Mouse (Mus musculus) MEL (cell line): Measurements from ENCODE around the gene Josd1. TPM values are rescaled to one million over a fixed set of nuclear protein-coding genes. Genes with fewer than 3 reads are reported as not detected.

Experiments used
- DNase-seq: peaks from one replicate; pipeline ENCODE4 v3.0.0; 2011; ENCODE audit warnings: low read depth, low spot score
- H3K27ac ChIP-seq: 2 replicates; pipeline ENCODE4 v1.5.1; 2012; ENCODE audit warnings: low read depth, mild to moderate bottlenecking, control low read depth, low read length, moderate library complexity; ENCODE audit not compliant: control insufficient read depth
- H3K27me3 ChIP-seq, 2 experiments: fragments of 150-350 bp in 1 of 2; sonication (generic) in 1 of 2; 2 replicates each; pipeline ENCODE4 v1.6.1; 2012; ENCODE audit warnings: low read length in 2 of 2, mild to moderate bottlenecking in 2 of 2, improper control_type of control experiment in 1 of 2, moderate library complexity in 1 of 2; ENCODE audit not compliant: insufficient read depth in 2 of 2, control insufficient read depth in 1 of 2
- H3K36me3 ChIP-seq, 2 experiments: 2 replicates each; pipeline ENCODE4 v1.6.1; 2012 to 2014; ENCODE audit warnings: low read length in 2 of 2, improper control_type of control experiment in 1 of 2, inconsistent platforms in 1 of 2, mild to moderate bottlenecking in 1 of 2; ENCODE audit not compliant: insufficient read depth in 2 of 2, control insufficient read depth in 1 of 2
- H3K4me1 ChIP-seq, 2 experiments: fragments of 150-350 bp in 1 of 2; sonication (generic) in 1 of 2; 2 replicates each; pipeline ENCODE4 v1.6.1; 2012; ENCODE audit warnings: low read length in 2 of 2, improper control_type of control experiment in 1 of 2, mild to moderate bottlenecking in 1 of 2; ENCODE audit not compliant: insufficient read depth in 2 of 2, control insufficient read depth in 1 of 2
- H3K4me3 ChIP-seq, 2 experiments: fragments of 150-350 bp in 1 of 2; sonication (generic) in 1 of 2; 2 replicates each; pipeline ENCODE4 v1.5.1; 2012; ENCODE audit warnings: low read depth in 2 of 2, low read length in 2 of 2, mild to moderate bottlenecking in 2 of 2, moderate library complexity in 2 of 2, control low read depth in 1 of 2, improper control_type of control experiment in 1 of 2; ENCODE audit not compliant: control insufficient read depth in 1 of 2, insufficient read depth in 1 of 2
- H3K79me2 ChIP-seq: 2 replicates; pipeline ENCODE4 v1.6.1; 2012; ENCODE audit warnings: mild to moderate bottlenecking, low read length, moderate library complexity; ENCODE audit not compliant: control insufficient read depth, poor library complexity, insufficient read depth
- H3K9ac ChIP-seq: 2 replicates; pipeline ENCODE4 v1.6.1; 2012; ENCODE audit warnings: low read depth, mild to moderate bottlenecking, control low read depth, low read length, moderate library complexity; ENCODE audit not compliant: control insufficient read depth, poor library complexity, severe bottlenecking
- H3K9me3 ChIP-seq: fragments of 150-350 bp; sonication (generic); replicated peaks from 2 replicates; pipeline ENCODE4 v1.6.1; 2012; ENCODE audit warnings: mild to moderate bottlenecking, low read length, improper control_type of control experiment, moderate library complexity; ENCODE audit not compliant: insufficient read depth
- BHLHE40 ChIP-seq: IDR thresholded peaks from 2 replicates; pipeline ENCODE4 v1.6.1; 2012; ENCODE audit warnings: low read depth, mild to moderate bottlenecking, inconsistent platforms, low read length, improper control_type of control experiment, borderline replicate concordance
- CHD1 ChIP-seq: IDR thresholded peaks from 2 replicates; pipeline ENCODE4 v1.6.1; 2012; ENCODE audit warnings: low read depth, mild to moderate bottlenecking, inconsistent platforms, low read length, improper control_type of control experiment
- CHD2 ChIP-seq: IDR thresholded peaks from 2 replicates; pipeline ENCODE4 v1.6.1; 2011; ENCODE audit warnings: low read length, improper control_type of control experiment
- E2F4 ChIP-seq: IDR thresholded peaks from 2 replicates; pipeline ENCODE4 v1.6.1; 2011; ENCODE audit warnings: low read depth, low read length, improper control_type of control experiment, borderline replicate concordance
- ETS1 ChIP-seq: IDR thresholded peaks from 2 replicates; pipeline ENCODE4 v1.6.1; 2012; ENCODE audit warnings: low read depth, mild to moderate bottlenecking, inconsistent platforms, low read length, improper control_type of control experiment, moderate library complexity
- GABPA ChIP-seq: IDR thresholded peaks from 2 replicates; pipeline ENCODE4 v1.6.1; 2012; ENCODE audit warnings: low read depth, mild to moderate bottlenecking, inconsistent platforms, low read length, improper control_type of control experiment, moderate library complexity
- JUND ChIP-seq: IDR thresholded peaks from 2 replicates; pipeline ENCODE4 v1.6.1; 2011; ENCODE audit warnings: low read depth, mild to moderate bottlenecking, improper control_type of control experiment, low read length
- MAFK ChIP-seq: IDR thresholded peaks from 2 replicates; pipeline ENCODE4 v1.6.1; 2011; ENCODE audit warnings: low read depth, mild to moderate bottlenecking, low read length, improper control_type of control experiment, borderline replicate concordance
- MAX ChIP-seq: IDR thresholded peaks from 2 replicates; pipeline ENCODE4 v1.6.1; 2011; ENCODE audit warnings: low read length, improper control_type of control experiment
- MEF2A ChIP-seq: IDR thresholded peaks from 2 replicates; pipeline ENCODE4 v1.6.1; 2014; ENCODE audit warnings: low read depth, mild to moderate bottlenecking, inconsistent platforms, low read length, improper control_type of control experiment; ENCODE audit not compliant: poor library complexity, insufficient replicate concordance, severe bottlenecking; ENCODE audit errors: extremely low read depth
- MXI1 ChIP-seq: IDR thresholded peaks from 2 replicates; pipeline ENCODE4 v1.6.1; 2011; ENCODE audit warnings: mild to moderate bottlenecking, low read depth, low read length, improper control_type of control experiment
- NELFE ChIP-seq: IDR thresholded peaks from 2 replicates; pipeline ENCODE4 v1.6.1; 2011; ENCODE audit warnings: low read depth, low read length, improper control_type of control experiment
- NRF1 ChIP-seq: IDR thresholded peaks from 2 replicates; pipeline ENCODE4 v1.6.1; 2014; ENCODE audit warnings: low read depth, mild to moderate bottlenecking, inconsistent platforms, low read length, improper control_type of control experiment, moderate library complexity; ENCODE audit not compliant: poor library complexity, insufficient read depth, severe bottlenecking
- POLR2AphosphoS2 ChIP-seq: IDR thresholded peaks from 2 replicates; pipeline ENCODE4 v1.6.1; 2011; ENCODE audit warnings: low read length, improper control_type of control experiment
- POLR2AphosphoS5 ChIP-seq: IDR thresholded peaks from 2 replicates; pipeline ENCODE4 v1.6.1; 2012; ENCODE audit warnings: low read depth, borderline replicate concordance, mild to moderate bottlenecking, inconsistent platforms, low read length, moderate library complexity, mixed read lengths
- RCOR1 ChIP-seq: IDR thresholded peaks from 2 replicates; pipeline ENCODE4 v1.6.1; 2012; ENCODE audit warnings: low read depth, mild to moderate bottlenecking, inconsistent platforms, low read length, improper control_type of control experiment
- SIN3A ChIP-seq: IDR thresholded peaks from 2 replicates; pipeline ENCODE4 v1.6.1; 2012; ENCODE audit warnings: low read length, improper control_type of control experiment, inconsistent platforms
- TBP ChIP-seq: IDR thresholded peaks from 2 replicates; pipeline ENCODE4 v1.8.0; 2011; ENCODE audit warnings: low read depth, low read length, improper control_type of control experiment
- TCF12 ChIP-seq: IDR thresholded peaks from 2 replicates; pipeline ENCODE4 v1.6.1; 2014; ENCODE audit warnings: low read depth, mild to moderate bottlenecking, inconsistent platforms, low read length, improper control_type of control experiment, moderate library complexity
- UBTF ChIP-seq: IDR thresholded peaks from 2 replicates; pipeline ENCODE4 v1.6.1; 2012; ENCODE audit warnings: low read depth, mild to moderate bottlenecking, inconsistent platforms, low read length, improper control_type of control experiment, moderate library complexity, borderline replicate concordance; ENCODE audit not compliant: insufficient read depth
- USF1 ChIP-seq: IDR thresholded peaks from 2 replicates; pipeline ENCODE4 v1.6.1; 2014; ENCODE audit warnings: low read depth, mild to moderate bottlenecking, inconsistent platforms, low read length, improper control_type of control experiment, moderate library complexity
- USF2 ChIP-seq, 2 experiments: IDR thresholded peaks; 2 replicates each; pipeline ENCODE4 v1.6.1; 2011 to 2012; ENCODE audit warnings: improper control_type of control experiment in 2 of 2, low read length in 2 of 2, borderline replicate concordance in 1 of 2, inconsistent platforms in 1 of 2, low read depth in 1 of 2, mild to moderate bottlenecking in 1 of 2; ENCODE audit not compliant: insufficient read depth in 1 of 2
- ZKSCAN1 ChIP-seq: IDR thresholded peaks from 2 replicates; pipeline ENCODE4 v1.6.1; 2012; ENCODE audit warnings: low read depth, mild to moderate bottlenecking, inconsistent platforms, low read length, improper control_type of control experiment, moderate library complexity
- ZMIZ1 ChIP-seq: IDR thresholded peaks from 2 replicates; pipeline ENCODE4 v1.6.1; 2012; ENCODE audit warnings: low read depth, mild to moderate bottlenecking, inconsistent platforms, low read length, improper control_type of control experiment, moderate library complexity
- ZNF384 ChIP-seq: IDR thresholded peaks from 2 replicates; pipeline ENCODE4 v1.6.1; 2012; ENCODE audit warnings: low read depth, mild to moderate bottlenecking, inconsistent platforms, low read length, improper control_type of control experiment
- polyA plus RNA-seq, 2 experiments: library from polyadenylated mRNA; stranded (reverse) in 1 of 2; unstranded in 1 of 2; fragments of >175 nt in 1 of 2; fragments of >200 nt in 1 of 2; gene quantifications; 2 replicates each; pipeline versions ENCODE4 v1.2.1 to v1.2.4; 2012; ENCODE audit warnings: low replicate concordance in 2 of 2, low read depth in 1 of 2; ENCODE audit not compliant: insufficient read length in 2 of 2, insufficient read depth in 1 of 2, missing spikeins in 1 of 2
- total RNA-seq: library from RNA; depleted of rRNA; stranded (reverse); fragments of 300-350 nt; gene quantifications from 2 replicates; pipeline ENCODE4 v1.2.3, GENCODE M21; 2012

The Josd1 gene
- total and polyA plus RNA-seq, 3 experiments, result 46.5 to 47.2 TPM; not detected in 1

GRCm38 (mm10) chr15:79697558-79698187, 10.0 kb upstream of the Josd1 start:
- H3K4me3 ChIP-seq, result no peak overlapping the region
- TF ChIP-seq NELFE (no peak), MAX (no peak), USF2 (IDR thresholded peaks at IDR 0.05; ENCODE audit: borderline replicate concordance in 1 of 2, insufficient read depth in 1 of 2, low read depth in 1 of 2, low read length in 2 of 2) (no peak), ZMIZ1 (no peak), CHD1 (no peak), GABPA (no peak), ETS1 (no peak), ZKSCAN1 (no peak), UBTF (no peak), USF1 (no peak), E2F4 (no peak), JUND (no peak), CHD2 (no peak), RCOR1 (no peak), MXI1 (no peak), TBP (no peak), MAFK (no peak), POLR2AphosphoS2 (no peak)
- H3K27ac ChIP-seq, result no peak overlapping the region
- H3K27me3 ChIP-seq, result no peaks in the 10 kb centered on the region
- H3K4me1 ChIP-seq, result peaks cover 5 to 26% of the 10 kb centered on the region in 2 experiments
- H3K79me2 ChIP-seq, result peaks cover 34% of the 10 kb centered on the region
- no peak for DNase-seq
- H3K36me3 ChIP-seq, result peaks cover 0 to 27% of the 10 kb centered on the region in 2 experiments; a peak in 3 of 4 replicates
- H3K9ac ChIP-seq, result no peak overlapping the region
- no peaks in the 10 kb centered on the region for H3K9me3 ChIP-seq

GRCm38 (mm10) chr15:79697011-79697410, 9.3 kb upstream of the Josd1 start:
- Histone ChIP-seq H3K79me2 (peaks cover 41% of the 10 kb centered on the region), H3K9ac (no peak overlapping the region), H3K9me3 (no peaks in the 10 kb centered on the region), H3K4me3 (no peak overlapping the region), H3K4me1 (peaks cover 5 to 31% of the 10 kb centered on the region in 2 experiments), H3K27ac (no peak overlapping the region), H3K36me3 (peaks cover 0 to 33% of the 10 kb centered on the region in 2 experiments; a peak in 3 of 4 replicates), H3K27me3 (no peaks in the 10 kb centered on the region)
- TF ChIP-seq UBTF (no peak), ZNF384 (no peak), TCF12 (no peak), SIN3A (no peak), BHLHE40 (no peak), POLR2AphosphoS5 (no peak), NRF1 (no peak), MEF2A (no peak)
- no peak for DNase-seq
